Mouse (Mus musculus) urinary bladder, adult 18-20 months (tissue): Measurements from ENCODE around the gene Cdk14.

Experiments used
- DNase-seq, 2 experiments: peaks; one replicate each; pipeline ENCODE4 v3.0.0; 2022; ENCODE audit warnings: low spot score in 2 of 2, mixed read lengths in 2 of 2

Cdk14 gene

GRCm38 (mm10) chr5:4791219-4791618, 628.9 kb downstream of the Cdk14 start:
- DNase-seq, result no peak

- DNase-seq, result no peak
These were observed 629.8 kb downstream of the Cdk14 start for GRCm38 (mm10) chr5:4790265-4790664.

- no peak for DNase-seq
These were observed 631.6 kb downstream of the Cdk14 start for GRCm38 (mm10) chr5:4788484-4788883.

- DNase-seq, result no peak
These were observed 633.3 kb downstream of the Cdk14 start for GRCm38 (mm10) chr5:4786816-4787215.

- no peak for DNase-seq
These were observed 641.8 kb downstream of the Cdk14 start for GRCm38 (mm10) chr5:4778274-4778673.

- no peak for DNase-seq
These were observed 643.6 kb downstream of the Cdk14 start for GRCm38 (mm10) chr5:4776495-4776894.

GRCm38 (mm10) chr5:4773090-4773772, 646.9 kb downstream of the Cdk14 start:
- DNase-seq, result no peak

GRCm38 (mm10) chr5:4770609-4771008, 649.5 kb downstream of the Cdk14 start:
- DNase-seq, result no peak

- DNase-seq, result peak in 1 of 2 experiments; percentile 45
These were observed 652.2 kb downstream of the Cdk14 start for GRCm38 (mm10) chr5:4767896-4768295.

GRCm38 (mm10) chr5:4766719-4767118, 653.4 kb downstream of the Cdk14 start:
- DNase-seq, result no peak

GRCm38 (mm10) chr5:4761891-4762290, 658.2 kb downstream of the Cdk14 start:
- DNase-seq, result no peak

GRCm38 (mm10) chr5:4758331-4759080, 661.6 kb downstream of the Cdk14 start:
- DNase-seq, result no peak

GRCm38 (mm10) chr5:4757902-4758301, 662.2 kb downstream of the Cdk14 start, which contains the start of gene Fzd1:
Fzd1 (minus strand) TSS chr5:4758035.
- DNase-seq, result peak; percentile 91 to 93

GRCm38 (mm10) chr5:4756871-4757711, 663.0 kb downstream of the Cdk14 start:
- peak; percentile 48 to 68 for DNase-seq

GRCm38 (mm10) chr5:4756001-4756681, 664.0 kb downstream of the Cdk14 start:
- peak in 1 of 2 experiments; percentile 11 for DNase-seq

- no peak for DNase-seq
These were observed 664.8 kb downstream of the Cdk14 start for GRCm38 (mm10) chr5:4755326-4755725.

GRCm38 (mm10) chr5:4754701-4755281, 665.3 kb downstream of the Cdk14 start:
- no peak for DNase-seq
